Mouse (Mus musculus): Measurements from ENCODE around the gene Itga2b. TPM values are rescaled to one million over a fixed set of nuclear protein-coding genes. Genes with fewer than 3 reads are reported as not detected.
A peak's percentile ranks its signal among the peaks of the same experiment; 100 is the strongest.

Itga2b gene
- polyA plus RNA-seq, 1 experiment from 2014 or later, result 5.4 TPM

GRCm38 (mm10) chr11:102495114-102495513 is 25.2 kb upstream of the Itga2b start:
- WGBS, result 95% methylated on average over 6 of the region's 6 CpGs
- no peak for DNase-seq (ENCODE audit: low spot score)
- H3K9ac ChIP-seq (ENCODE audit: low read length), result no peak overlapping the region
- no peak overlapping the region for H3K4me3 ChIP-seq (ENCODE audit: low read depth, low read length)
- TF ChIP-seq CTCF (IDR thresholded peaks at IDR 0.05; ENCODE audit: low read depth) (no peak), EP300 (optimal IDR thresholded peaks at IDR 0.05) (no peak)
- H3K36me3 ChIP-seq (ENCODE audit: control insufficient read depth, insufficient read depth, low read length), result peaks cover 4% of the 10 kb centered on the region; the same call in 1 of the 2 replicates
- H3K27ac ChIP-seq (replicated peaks), result no peak overlapping the region
- no peak for ATAC-seq (ENCODE audit: low FRiP score, low TSS enrichment)
- no peaks in the 10 kb centered on the region for H3K4me1 ChIP-seq (replicated peaks; ENCODE audit: control insufficient read depth, insufficient read depth)
- no peak overlapping the region for H3K4me2 ChIP-seq (replicated peaks; ENCODE audit: low read depth)
- no peaks in the 10 kb centered on the region for H3K9me3 ChIP-seq (ENCODE audit: control insufficient read depth, low read length)
- no peaks in the 10 kb centered on the region for H3K27me3 ChIP-seq (ENCODE audit: control insufficient read depth, insufficient read depth, low read length)

GRCm38 (mm10) chr11:102494063-102494650 is 24.2 kb upstream of the Itga2b start:
- Histone ChIP-seq H3K4me2 (replicated peaks; ENCODE audit: low read depth) (no peak overlapping the region), H3K27me3 (ENCODE audit: control insufficient read depth, insufficient read depth, low read length) (no peaks in the 10 kb centered on the region), H3K4me3 (ENCODE audit: low read depth, low read length) (no peak overlapping the region), H3K27ac (replicated peaks) (no peak overlapping the region), H3K9ac (ENCODE audit: low read length) (no peak overlapping the region), H3K4me1 (replicated peaks; ENCODE audit: control insufficient read depth, insufficient read depth) (no peaks in the 10 kb centered on the region), H3K36me3 (ENCODE audit: control insufficient read depth, insufficient read depth, low read length) (peaks cover 4% of the 10 kb centered on the region; the same call in 1 of the 2 replicates), H3K9me3 (ENCODE audit: control insufficient read depth, low read length) (no peaks in the 10 kb centered on the region)
- WGBS, result 79% methylated on average over 7 of the region's 7 CpGs
- ATAC-seq (ENCODE audit: low FRiP score, low TSS enrichment), result no peak
- no peak for TF ChIP-seq CTCF (IDR thresholded peaks at IDR 0.05; ENCODE audit: low read depth)
- DNase-seq (ENCODE audit: low spot score), result no peak

- DNase-seq (ENCODE audit: low spot score) (no peak), ATAC-seq (ENCODE audit: low FRiP score, low TSS enrichment) (no peak)
- Histone ChIP-seq H3K4me3 (ENCODE audit: low read depth, low read length) (no peak overlapping the region), H3K36me3 (ENCODE audit: control insufficient read depth, insufficient read depth, low read length) (no peaks in the 10 kb centered on the region), H3K4me1 (replicated peaks; ENCODE audit: control insufficient read depth, insufficient read depth) (no peaks in the 10 kb centered on the region), H3K27me3 (ENCODE audit: control insufficient read depth, insufficient read depth, low read length) (no peaks in the 10 kb centered on the region), H3K27ac (replicated peaks) (no peak overlapping the region), H3K4me2 (replicated peaks; ENCODE audit: low read depth) (no peak overlapping the region), H3K9ac (ENCODE audit: low read length) (no peak overlapping the region), H3K9me3 (ENCODE audit: control insufficient read depth, low read length) (no peaks in the 10 kb centered on the region)
- TF ChIP-seq EP300 (optimal IDR thresholded peaks at IDR 0.05), result no peak
- TF ChIP-seq CTCF (IDR thresholded peaks at IDR 0.05; ENCODE audit: low read depth), result no peak
- WGBS, result 87% methylated on average over 2 of the region's 2 CpGs
Measured at GRCm38 (mm10) chr11:102493241-102493640, 23.3 kb upstream of the Itga2b start.

GRCm38 (mm10) chr11:102487901-102488300 is 18.0 kb upstream of the Itga2b start:
- WGBS, result 64% methylated on average over 2 of the region's 2 CpGs
- Histone ChIP-seq H3K9me3 (ENCODE audit: control insufficient read depth, low read length) (no peaks in the 10 kb centered on the region), H3K4me1 (replicated peaks; ENCODE audit: control insufficient read depth, insufficient read depth) (no peaks in the 10 kb centered on the region), H3K27ac (replicated peaks) (no peak overlapping the region), H3K27me3 (ENCODE audit: control insufficient read depth, insufficient read depth, low read length) (no peaks in the 10 kb centered on the region), H3K4me2 (replicated peaks; ENCODE audit: low read depth) (no peak overlapping the region), H3K36me3 (ENCODE audit: control insufficient read depth, insufficient read depth, low read length) (peaks cover 18% of the 10 kb centered on the region; the same call in 1 of the 2 replicates), H3K4me3 (ENCODE audit: low read depth, low read length) (no peak overlapping the region), H3K9ac (ENCODE audit: low read length) (no peak overlapping the region)
- TF ChIP-seq EP300 (optimal IDR thresholded peaks at IDR 0.05) (no peak), CTCF (IDR thresholded peaks at IDR 0.05; ENCODE audit: low read depth) (no peak)
- no peak for ATAC-seq (ENCODE audit: low FRiP score, low TSS enrichment)
- DNase-seq (ENCODE audit: low spot score), result no peak

GRCm38 (mm10) chr11:102486733-102487386 is 16.9 kb upstream of the Itga2b start:
- WGBS, result 68% methylated on average over 11 of the region's 11 CpGs
- Histone ChIP-seq H3K4me1 (replicated peaks; ENCODE audit: control insufficient read depth, insufficient read depth) (no peaks in the 10 kb centered on the region), H3K4me2 (replicated peaks; ENCODE audit: low read depth) (no peak overlapping the region), H3K27me3 (ENCODE audit: control insufficient read depth, insufficient read depth, low read length) (no peaks in the 10 kb centered on the region), H3K9me3 (ENCODE audit: control insufficient read depth, low read length) (no peaks in the 10 kb centered on the region), H3K4me3 (ENCODE audit: low read depth, low read length) (no peak overlapping the region), H3K9ac (ENCODE audit: low read length) (no peak overlapping the region), H3K27ac (replicated peaks) (no peak overlapping the region), H3K36me3 (ENCODE audit: control insufficient read depth, insufficient read depth, low read length) (peaks cover 25% of the 10 kb centered on the region; the same call in 1 of the 2 replicates)
- DNase-seq (ENCODE audit: low spot score) (peak; percentile 37), ATAC-seq (ENCODE audit: low FRiP score, low TSS enrichment) (peak; percentile 80)
- TF ChIP-seq CTCF (IDR thresholded peaks at IDR 0.05; ENCODE audit: low read depth), result peak; percentile 83
- TF ChIP-seq EP300 (optimal IDR thresholded peaks at IDR 0.05), result no peak

- Histone ChIP-seq H3K4me1 (replicated peaks; ENCODE audit: control insufficient read depth, insufficient read depth) (no peaks in the 10 kb centered on the region), H3K9ac (ENCODE audit: low read length) (no peak overlapping the region), H3K4me3 (ENCODE audit: low read depth, low read length) (no peak overlapping the region), H3K4me2 (replicated peaks; ENCODE audit: low read depth) (no peak overlapping the region), H3K9me3 (ENCODE audit: control insufficient read depth, low read length) (no peaks in the 10 kb centered on the region), H3K36me3 (ENCODE audit: control insufficient read depth, insufficient read depth, low read length) (peaks cover 56% of the 10 kb centered on the region), H3K27me3 (ENCODE audit: control insufficient read depth, insufficient read depth, low read length) (no peaks in the 10 kb centered on the region), H3K27ac (replicated peaks) (no peak overlapping the region)
- ATAC-seq (ENCODE audit: low FRiP score, low TSS enrichment) (no peak), DNase-seq (ENCODE audit: low spot score) (no peak)
- 92% methylated on average over 10 of the region's 10 CpGs for WGBS
- TF ChIP-seq EP300 (optimal IDR thresholded peaks at IDR 0.05) (no peak), CTCF (IDR thresholded peaks at IDR 0.05; ENCODE audit: low read depth) (no peak)
Measured at GRCm38 (mm10) chr11:102481779-102482178, 11.9 kb upstream of the Itga2b start.
